Mouse (Mus musculus) lung, postnatal 0 days (tissue): ENCODE measurements around the gene Ptprt. TPM values are rescaled to one million over a fixed set of nuclear protein-coding genes. Genes with fewer than 3 reads are reported as not detected.

Source experiments
- ATAC-seq: fragments of 200-750 bp; cut with Nextera tagmentation; 2 replicates; pipeline ENCODE4 v1.8.0; 2017; ENCODE audit warnings: moderate library complexity
- DNase-seq: peaks from one replicate; pipeline ENCODE4 v3.0.0-alpha.2; 2016; ENCODE audit warnings: low spot score
- H3K27ac ChIP-seq: fragments of 300-500 bp; sonication (generic); 2 replicates; pipeline ENCODE4 v1.5.1; 2014; ENCODE audit warnings: antibody characterized with exemption, mild to moderate bottlenecking, low read length, mixed read lengths
- H3K27me3 ChIP-seq: fragments of 300-500 bp; sonication (generic); replicated peaks from 2 replicates; pipeline ENCODE4 v1.6.1; 2014; ENCODE audit warnings: low read length, mixed read lengths; ENCODE audit not compliant: insufficient read depth
- H3K36me3 ChIP-seq: fragments of 300-500 bp; sonication (generic); 2 replicates; pipeline ENCODE4 v1.6.1; 2014; ENCODE audit warnings: low read length, mixed read lengths; ENCODE audit not compliant: insufficient read depth
- H3K4me1 ChIP-seq: fragments of 300-500 bp; sonication (generic); 2 replicates; pipeline ENCODE4 v1.6.1; 2014; ENCODE audit warnings: antibody characterized with exemption, low read depth, low read length, mixed read lengths; ENCODE audit not compliant: insufficient read depth
- H3K4me2 ChIP-seq: fragments of 300-500 bp; sonication (generic); replicated peaks from 2 replicates; pipeline ENCODE4 v1.6.1; 2014; ENCODE audit warnings: low read depth, mild to moderate bottlenecking, low read length, moderate library complexity, mixed read lengths
- H3K4me3 ChIP-seq: fragments of 300-500 bp; sonication (generic); 2 replicates; pipeline ENCODE4 v1.5.1; 2014; ENCODE audit warnings: low read depth, low read length
- H3K9ac ChIP-seq: fragments of 300-500 bp; sonication (generic); replicated peaks from 2 replicates; pipeline ENCODE4 v1.6.1; 2014; ENCODE audit warnings: low read depth, mild to moderate bottlenecking
- H3K9me3 ChIP-seq: fragments of 300-500 bp; sonication (generic); 2 replicates; pipeline ENCODE4 v1.6.1; 2016; ENCODE audit warnings: low read length, mixed read lengths
- CTCF ChIP-seq: IDR thresholded peaks from 2 replicates; pipeline ENCODE4 v1.5.1; 2016; ENCODE audit warnings: antibody characterized with exemption, mild to moderate bottlenecking
- EP300 ChIP-seq: IDR thresholded peaks from 2 replicates; pipeline ENCODE4 v1.6.1; 2016; ENCODE audit warnings: antibody characterized with exemption, mild to moderate bottlenecking, control low read depth
- WGBS: fragments of 180-500 bp; shearing (Covaris S2); extraction: QIAGEN DNeasy Blood & Tissue Kit; methylation state at CpG from one replicate; pipeline ENCODE4 v1.1.7; 2014; 5-methylcytosine and 5-hydroxymethylcytosine counted together
- polyA plus RNA-seq: library from polyadenylated mRNA; unstranded; fragments of >200 nt; fragmentation: Nextera tagmentation; extraction: Ambion mirVana; gene quantifications from 2 replicates; pipeline ENCODE4 v1.2.1, GENCODE M21; 2015

Ptprt gene
- polyA plus RNA-seq, 1 experiment from 2014 or later, result 0.37 TPM

GRCm38 (mm10) chr2:162571037-162571436 is 89.9 kb downstream of the Ptprt start:
- ATAC-seq (no peak), DNase-seq (no peak)
- no peak overlapping the region for H3K27ac ChIP-seq
- no peak for TF ChIP-seq CTCF
- no peak for TF ChIP-seq EP300
- no peaks in the 10 kb centered on the region for H3K4me1 ChIP-seq
- no peaks in the 10 kb centered on the region for H3K9me3 ChIP-seq
- no peak overlapping the region for H3K4me2 ChIP-seq
- no peaks in the 10 kb centered on the region for H3K36me3 ChIP-seq
- no peak overlapping the region for H3K9ac ChIP-seq
- WGBS, result 88% methylated on average over 12 of the region's 12 CpGs
- no peak overlapping the region for H3K4me3 ChIP-seq
- no peaks in the 10 kb centered on the region for H3K27me3 ChIP-seq

- Histone ChIP-seq H3K4me3 (no peak overlapping the region), H3K9ac (no peak overlapping the region), H3K9me3 (no peaks in the 10 kb centered on the region), H3K4me2 (no peak overlapping the region), H3K36me3 (no peaks in the 10 kb centered on the region), H3K27me3 (no peaks in the 10 kb centered on the region), H3K4me1 (no peaks in the 10 kb centered on the region), H3K27ac (no peak overlapping the region)
- DNase-seq (no peak), ATAC-seq (no peak)
- 66% methylated on average over 6 of the region's 6 CpGs for WGBS
- TF ChIP-seq EP300 (no peak), CTCF (no peak)
Observed at GRCm38 (mm10) chr2:162568308-162569100, 92.4 kb downstream of the Ptprt start.

GRCm38 (mm10) chr2:162548312-162548711 is 112.6 kb downstream of the Ptprt start:
- WGBS, result 59% methylated on average over 8 of the region's 8 CpGs

GRCm38 (mm10) chr2:162531638-162532037 is 129.3 kb downstream of the Ptprt start:
- no peak for TF ChIP-seq CTCF
- TF ChIP-seq EP300, result no peak
- 17% methylated on average over 7 of the region's 7 CpGs for WGBS

More at GRCm38 (mm10) chr2:162548312-162548711, 112.6 kb downstream of the Ptprt start:
- no peak overlapping the region for H3K9ac ChIP-seq
- DNase-seq (peak; percentile 55), ATAC-seq (no peak)
- TF ChIP-seq EP300 (no peak), CTCF (no peak)
- no peak overlapping the region for H3K4me2 ChIP-seq
- H3K27me3 ChIP-seq, result no peaks in the 10 kb centered on the region
- no peaks in the 10 kb centered on the region for H3K4me1 ChIP-seq
- H3K4me3 ChIP-seq, result no peak overlapping the region
- no peak overlapping the region for H3K27ac ChIP-seq
- H3K36me3 ChIP-seq, result no peaks in the 10 kb centered on the region
- no peaks in the 10 kb centered on the region for H3K9me3 ChIP-seq

GRCm38 (mm10) chr2:162528911-162529310 is 132.0 kb downstream of the Ptprt start:
- H3K4me3 ChIP-seq, result no peak overlapping the region
- WGBS, result 90% methylated on average over 3 of the region's 3 CpGs
- H3K27ac ChIP-seq, result no peak overlapping the region
- peak; percentile 38; the same call in 1 of the 2 replicates for TF ChIP-seq CTCF
- no peak for TF ChIP-seq EP300
- no peaks in the 10 kb centered on the region for H3K27me3 ChIP-seq
- ATAC-seq, result no peak
- no peak overlapping the region for H3K4me2 ChIP-seq
- H3K36me3 ChIP-seq, result no peaks in the 10 kb centered on the region
- H3K4me1 ChIP-seq, result no peaks in the 10 kb centered on the region
- H3K9ac ChIP-seq, result no peak overlapping the region
- DNase-seq, result peak; percentile 10
- H3K9me3 ChIP-seq, result no peaks in the 10 kb centered on the region

More at GRCm38 (mm10) chr2:162531638-162532037, 129.3 kb downstream of the Ptprt start:
- no peaks in the 10 kb centered on the region for H3K36me3 ChIP-seq
- H3K9me3 ChIP-seq, result no peaks in the 10 kb centered on the region
- no peaks in the 10 kb centered on the region for H3K27me3 ChIP-seq
- DNase-seq (peak; percentile 5), ATAC-seq (no peak)
- no peak overlapping the region for H3K4me3 ChIP-seq
- H3K4me1 ChIP-seq, result no peaks in the 10 kb centered on the region
- no peak overlapping the region for H3K27ac ChIP-seq
- H3K4me2 ChIP-seq, result no peak overlapping the region
- no peak overlapping the region for H3K9ac ChIP-seq

GRCm38 (mm10) chr2:162515993-162516392 is 145.0 kb downstream of the Ptprt start:
- Histone ChIP-seq H3K4me1 (no peaks in the 10 kb centered on the region), H3K36me3 (no peaks in the 10 kb centered on the region), H3K27ac (no peak overlapping the region), H3K9ac (no peak overlapping the region), H3K4me2 (no peak overlapping the region), H3K9me3 (no peaks in the 10 kb centered on the region), H3K27me3 (no peaks in the 10 kb centered on the region), H3K4me3 (no peak overlapping the region)
- WGBS, result 74% methylated on average over 8 of the region's 8 CpGs
- no peak for TF ChIP-seq EP300
- TF ChIP-seq CTCF, result no peak
- DNase-seq (no peak), ATAC-seq (no peak)
